11 mouse cellular contexts compared by ENCODE assay signal in the genomic region with DNA sequence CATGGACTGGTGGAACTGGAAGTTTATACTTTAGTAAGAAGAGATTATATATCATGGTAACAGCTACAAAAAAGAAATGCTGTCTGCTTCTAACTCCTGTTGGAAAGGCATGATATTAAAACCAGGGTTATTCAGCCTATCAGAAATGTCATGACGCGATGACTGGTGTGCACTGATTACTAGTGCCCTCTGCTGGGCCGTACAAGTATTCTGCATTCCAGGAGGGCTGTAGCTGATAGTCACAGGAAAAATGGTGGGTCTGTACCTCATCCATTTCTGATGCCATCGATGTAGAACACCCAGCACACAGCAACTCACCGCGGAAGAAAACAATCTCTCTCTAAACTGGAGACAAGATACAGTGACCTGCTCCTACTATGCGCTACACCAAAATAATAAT.
DNase-seq lines count a peak whose midpoint lies in the region; ATAC-seq and TF ChIP-seq lines count a peak whose summit lies in the region.
"Had no signal": no experiment of that assay in that cellular context is flagged by ENCODE, and none has a peak within 500 bp of the region (broad histone marks: within the 10 kb centered on the region; RNA-seq: fewer than 3 reads in every experiment).

No protein-coding gene starts in this region.

- H3K4me3 ChIP-seq in intestine, postnatal 0 days (ENCODE audit: low read depth, low read length), result no peak overlapping the region
- no peak overlapping the region for H3K4me3 ChIP-seq in intestine, embryonic 15.5 days (replicated peaks)
- no peak overlapping the region for H3K4me3 ChIP-seq in midbrain, embryonic 14.5 days (replicated peaks; ENCODE audit: low read depth, low read length)
- no peak overlapping the region for H3K4me3 ChIP-seq in midbrain, embryonic 10.5 days
- H3K4me3 ChIP-seq: embryonic facial prominence, embryonic 12.5 days; liver, embryonic 12.5 days had no signal

- WGBS in intestine, postnatal 0 days, result 77% methylated on average over 7 of the region's 7 CpGs
- 78% methylated on average over 7 of the region's 7 CpGs for WGBS in intestine, embryonic 15.5 days
- 81% methylated on average over 7 of the region's 7 CpGs for WGBS in midbrain, embryonic 14.5 days
- WGBS in midbrain, embryonic 10.5 days, result 77% methylated on average over 7 of the region's 7 CpGs

- no peaks in the 10 kb centered on the region for H3K27me3 ChIP-seq in intestine, postnatal 0 days (replicated peaks; ENCODE audit: control insufficient read depth, insufficient read depth, low read length)
- H3K27me3 ChIP-seq in intestine, embryonic 15.5 days (replicated peaks), result no peaks in the 10 kb centered on the region
- H3K27me3 ChIP-seq in midbrain, embryonic 14.5 days (ENCODE audit: control insufficient read depth, insufficient read depth, low read length), result no peaks in the 10 kb centered on the region
- H3K27me3 ChIP-seq in midbrain, embryonic 10.5 days (ENCODE audit: low read depth, poor library complexity, severe bottlenecking), result no peaks in the 10 kb centered on the region
- H3K27me3 ChIP-seq: embryonic facial prominence, embryonic 12.5 days; liver, embryonic 12.5 days had no signal

- DNase-seq in adrenal gland, postnatal 10 days, result peak; percentile 8
- no peak for DNase-seq in adrenal gland, postnatal 25 days
- peak; percentile 38 for DNase-seq in midbrain, embryonic 14.5 days
- DNase-seq in midbrain, embryonic 10.5 days (ENCODE audit: low spot score), result no peak
- DNase-seq in retina, postnatal 1 day, result peak; percentile 18
- no peak for DNase-seq in urinary bladder, adult 18-20 months (ENCODE audit: low spot score in 2 of 2)

- no peak for ATAC-seq in intestine, postnatal 0 days
- ATAC-seq in intestine, embryonic 15.5 days, result no peak
- ATAC-seq in midbrain, embryonic 14.5 days (ENCODE audit: low FRiP score, low TSS enrichment), result no peak
- ATAC-seq: inflammation-experienced regulatory T-cells, adult 6 months; liver, embryonic 12.5 days had no signal

- no peaks in the 10 kb centered on the region for H3K36me3 ChIP-seq in intestine, postnatal 0 days (ENCODE audit: control insufficient read depth, insufficient read depth)
- H3K36me3 ChIP-seq in intestine, embryonic 15.5 days, result no peaks in the 10 kb centered on the region
- H3K36me3 ChIP-seq in midbrain, embryonic 14.5 days (ENCODE audit: control insufficient read depth, insufficient read depth, low read length), result no peaks in the 10 kb centered on the region
- H3K36me3 ChIP-seq in midbrain, embryonic 10.5 days, result no peaks in the 10 kb centered on the region
- H3K36me3 ChIP-seq: embryonic facial prominence, embryonic 12.5 days; liver, embryonic 12.5 days had no signal

- H3K4me2 ChIP-seq in intestine, postnatal 0 days (replicated peaks; ENCODE audit: low read depth), result no peak overlapping the region
- H3K4me2 ChIP-seq in intestine, embryonic 15.5 days (replicated peaks), result no peak overlapping the region
- H3K4me2 ChIP-seq in midbrain, embryonic 14.5 days (ENCODE audit: low read length), result no peak overlapping the region
- H3K4me2 ChIP-seq: embryonic facial prominence, embryonic 12.5 days; liver, embryonic 12.5 days had no signal

- H3K27ac ChIP-seq in intestine, postnatal 0 days (ENCODE audit: low read depth, low read length), result no peak overlapping the region
- no peak overlapping the region for H3K27ac ChIP-seq in intestine, embryonic 15.5 days
- no peak overlapping the region for H3K27ac ChIP-seq in midbrain, embryonic 14.5 days (replicated peaks; ENCODE audit: low read depth, low read length)
- no peak overlapping the region for H3K27ac ChIP-seq in midbrain, embryonic 10.5 days (replicated peaks)
- H3K27ac ChIP-seq: embryonic facial prominence, embryonic 12.5 days; liver, embryonic 12.5 days had no signal

- no peaks in the 10 kb centered on the region for H3K9me3 ChIP-seq in intestine, postnatal 0 days (ENCODE audit: control insufficient read depth)
- H3K9me3 ChIP-seq in intestine, embryonic 15.5 days, result no peaks in the 10 kb centered on the region
- no peaks in the 10 kb centered on the region for H3K9me3 ChIP-seq in midbrain, embryonic 14.5 days (ENCODE audit: control insufficient read depth, low read length)
- no peaks in the 10 kb centered on the region for H3K9me3 ChIP-seq in midbrain, embryonic 10.5 days (replicated peaks)
- H3K9me3 ChIP-seq: embryonic facial prominence, embryonic 12.5 days; liver, embryonic 12.5 days had no signal

- H3K9ac ChIP-seq in intestine, postnatal 0 days (ENCODE audit: low read depth, low read length), result no peak overlapping the region
- H3K9ac ChIP-seq in intestine, embryonic 15.5 days, result no peak overlapping the region
- H3K9ac ChIP-seq in midbrain, embryonic 14.5 days (replicated peaks; ENCODE audit: low read length), result no peak overlapping the region
- H3K9ac ChIP-seq: embryonic facial prominence, embryonic 12.5 days; liver, embryonic 12.5 days had no signal

- TF ChIP-seq CTCF in intestine, postnatal 0 days (IDR thresholded peaks at IDR 0.05; ENCODE audit: low read depth), result peak; percentile 62

- no peaks in the 10 kb centered on the region for H3K4me1 ChIP-seq in intestine, postnatal 0 days (replicated peaks; ENCODE audit: control insufficient read depth, insufficient read depth, low read length)
- no peaks in the 10 kb centered on the region for H3K4me1 ChIP-seq in intestine, embryonic 15.5 days (replicated peaks)
- no peaks in the 10 kb centered on the region for H3K4me1 ChIP-seq in midbrain, embryonic 14.5 days (ENCODE audit: control insufficient read depth, insufficient read depth, low read length)
- H3K4me1 ChIP-seq in midbrain, embryonic 10.5 days, result no peaks in the 10 kb centered on the region
- H3K4me1 ChIP-seq: embryonic facial prominence, embryonic 12.5 days; liver, embryonic 12.5 days had no signal

Comparison
In these comparisons a context has a peak if more than half of its experiments do, and no peak if none do; other contexts are left out.
1. DNase-seq: peak in adrenal gland, postnatal 10 days (single experiment), midbrain, embryonic 14.5 days (single experiment) and retina, postnatal 1 day (single experiment); none in adrenal gland, postnatal 25 days (single experiment), midbrain, embryonic 10.5 days (single experiment) and urinary bladder, adult 18-20 months (0 of 2).